ENCODE assay signal across 9 mouse cellular contexts in the genomic region with DNA sequence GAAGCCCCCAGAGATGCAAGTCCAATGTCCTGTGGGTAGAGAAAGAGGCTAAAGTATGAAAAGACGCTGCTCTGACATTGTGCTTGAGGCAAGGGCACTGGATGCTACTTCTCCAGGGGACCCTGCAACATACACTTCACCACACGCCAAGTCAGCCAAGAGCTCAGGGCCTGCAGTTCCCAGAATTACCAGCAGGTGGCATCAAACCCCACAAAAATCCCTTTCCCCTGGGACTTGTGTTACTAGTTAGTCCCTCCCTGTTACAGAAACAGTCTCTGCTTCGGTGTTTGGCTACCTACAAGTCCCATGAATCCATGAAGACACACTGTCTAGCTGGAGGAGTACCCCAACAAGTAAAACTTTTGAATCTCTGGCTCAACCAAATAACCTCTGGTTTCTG. TPM values are rescaled to one million over a fixed set of nuclear protein-coding genes. Genes with fewer than 3 reads are reported as not detected.
DNase-seq lines count a peak whose midpoint lies in the region; ATAC-seq and TF ChIP-seq lines count a peak whose summit lies in the region.
"Had no signal": no experiment of that assay in that cellular context is flagged by ENCODE, and none has a peak within 500 bp of the region (broad histone marks: within the 10 kb centered on the region; RNA-seq: fewer than 3 reads in every experiment).

No protein-coding gene starts in this region.

- no peaks in the 10 kb centered on the region for H3K27me3 ChIP-seq in embryonic facial prominence, embryonic 14.5 days (replicated peaks; ENCODE audit: control insufficient read depth, insufficient read depth, low read length)
- H3K27me3 ChIP-seq in heart, embryonic 10.5 days (ENCODE audit: insufficient read depth, poor library complexity, severe bottlenecking): peaks cover 84% of the 10 kb centered on the region
- no peaks in the 10 kb centered on the region for H3K27me3 ChIP-seq in thymus, adult 2 months (ENCODE audit: control insufficient read depth, insufficient read depth, low read length)

- H3K9ac ChIP-seq in embryonic facial prominence, embryonic 14.5 days (ENCODE audit: low read depth, low read length): no peak overlapping the region
- H3K9ac ChIP-seq: heart, embryonic 15.5 days had no signal

- peak; percentile 95 for TF ChIP-seq CTCF in lung, adult 2 months (IDR thresholded peaks at IDR 0.05; ENCODE audit: insufficient read depth, low read length)
- peak; percentile 63; the same call in 1 of the 2 replicates for TF ChIP-seq CTCF in thymus, adult 2 months (IDR thresholded peaks at IDR 0.05; ENCODE audit: borderline replicate concordance, control insufficient read depth, extremely low read depth, insufficient read depth, low read length, poor library complexity)

- ATAC-seq in CD4-positive, CD25-positive, alpha-beta regulatory T cell, adult 4 months: peak; percentile 56
- peak; percentile 44 for ATAC-seq in embryonic facial prominence, embryonic 14.5 days (ENCODE audit: low read depth)

- 2% methylated on average over 3 of the region's 3 CpGs for WGBS in embryonic facial prominence, embryonic 14.5 days
- 4% methylated on average over 3 of the region's 3 CpGs for WGBS in heart, embryonic 10.5 days
- WGBS in lung, adult 2 months: 5% methylated on average over 3 of the region's 3 CpGs
- 3% methylated on average over 3 of the region's 3 CpGs for WGBS in thymus, adult 2 months

- no peaks in the 10 kb centered on the region for H3K36me3 ChIP-seq in embryonic facial prominence, embryonic 14.5 days (ENCODE audit: control insufficient read depth, insufficient read depth, low read length)
- H3K36me3 ChIP-seq in heart, embryonic 10.5 days: no peaks in the 10 kb centered on the region
- H3K36me3 ChIP-seq in thymus, adult 2 months (ENCODE audit: control insufficient read depth, insufficient read depth, low read length): no peaks in the 10 kb centered on the region
- H3K36me3 ChIP-seq: heart, embryonic 15.5 days had no signal

- H3K4me3 ChIP-seq in embryonic facial prominence, embryonic 14.5 days (ENCODE audit: low read depth, low read length): no peak overlapping the region
- no peak overlapping the region for H3K4me3 ChIP-seq in heart, embryonic 10.5 days
- H3K4me3 ChIP-seq in lung, adult 2 months (replicated peaks; ENCODE audit: extremely low read depth, low read depth, low read length): no peak overlapping the region
- H3K4me3 ChIP-seq in thymus, adult 2 months (ENCODE audit: control insufficient read depth, insufficient read depth, low read length): no peak overlapping the region
- H3K4me3 ChIP-seq: heart, embryonic 15.5 days had no signal

- peak; percentile 52 to 59 for DNase-seq in adrenal gland, postnatal 4 days (ENCODE audit: low spot score in 2 of 2)
- DNase-seq in embryonic facial prominence, embryonic 14.5 days (ENCODE audit: low spot score): peak; percentile 88
- DNase-seq in heart, embryonic 10.5 days (ENCODE audit: low spot score): peak; percentile 93
- DNase-seq in kidney, postnatal 25 days: peak; percentile 67 to 79
- DNase-seq in lung, adult 2 months: peak; percentile 73
- peak; percentile 75 for DNase-seq in ovary, postnatal 10 days (ENCODE audit: low spot score)
- peak; percentile 70 for DNase-seq in thymus, adult 2 months

- H3K27ac ChIP-seq in embryonic facial prominence, embryonic 14.5 days (replicated peaks; ENCODE audit: low read depth, low read length): no peak overlapping the region
- peak overlapping the region; percentile 19; the same call in 1 of the 2 replicates for H3K27ac ChIP-seq in heart, embryonic 10.5 days
- no peak overlapping the region for H3K27ac ChIP-seq in thymus, adult 2 months (ENCODE audit: control insufficient read depth, insufficient read depth, low read length)
- H3K27ac ChIP-seq: heart, embryonic 15.5 days had no signal

- H3K9me3 ChIP-seq in embryonic facial prominence, embryonic 14.5 days (ENCODE audit: control insufficient read depth, low read length): no peaks in the 10 kb centered on the region
- no peaks in the 10 kb centered on the region for H3K9me3 ChIP-seq in heart, embryonic 10.5 days
- H3K9me3 ChIP-seq: heart, embryonic 15.5 days had no signal

- H3K4me1 ChIP-seq in embryonic facial prominence, embryonic 14.5 days (ENCODE audit: control insufficient read depth, insufficient read depth, low read length): no peaks in the 10 kb centered on the region
- H3K4me1 ChIP-seq in heart, embryonic 10.5 days: peaks cover 62% of the 10 kb centered on the region
- no peaks in the 10 kb centered on the region for H3K4me1 ChIP-seq in lung, adult 2 months (ENCODE audit: control insufficient read depth, insufficient read depth, low read length)
- no peaks in the 10 kb centered on the region for H3K4me1 ChIP-seq in thymus, adult 2 months (replicated peaks; ENCODE audit: control insufficient read depth, insufficient read depth, low read length)

- no peak for TF ChIP-seq POLR2A in lung, adult 2 months (IDR thresholded peaks at IDR 0.05; ENCODE audit: borderline replicate concordance, extremely low read depth, low read depth, low read length)
- TF ChIP-seq POLR2A in thymus, adult 2 months (IDR thresholded peaks at IDR 0.05; ENCODE audit: control insufficient read depth, extremely low read depth, insufficient read depth, low read length, poor library complexity): no peak

- H3K4me2 ChIP-seq in embryonic facial prominence, embryonic 14.5 days (ENCODE audit: low read depth, low read length): no peak overlapping the region
- H3K4me2 ChIP-seq: heart, embryonic 15.5 days had no signal

RNA-seq across cellular contexts. Expression of a gene that starts 36.3 kb away (rescaled TPM):
- not detected for polyA plus RNA-seq in CD4-positive, CD25-positive, alpha-beta regulatory T cell, adult 4 months (2017; shearing (Covaris generic))
- total RNA-seq in adrenal gland, postnatal 4 days (2021): 100 to 1,000 TPM; 528 to 536 TPM
- polyA plus RNA-seq in embryonic facial prominence, embryonic 14.5 days (2014; fragmentation: Nextera tagmentation; extraction: Ambion mirVana): 7.3 and 8.5 TPM in 2 replicates
- 2.2 and 2.4 TPM in 2 replicates for polyA plus RNA-seq in heart, embryonic 10.5 days (2016; fragmentation: Nextera tagmentation; extraction: Ambion mirVana)
- 0.80 TPM in 1 of 2 replicates, not detected in the other for polyA plus RNA-seq in lung, adult 2 months (2012; rRNA removed)
- polyA plus RNA-seq in thymus, adult 2 months (2012; rRNA removed): 0.55 and 0.59 TPM in 2 replicates
